Mouse (Mus musculus) heart, embryonic 10.5 days (tissue): ENCODE results near the gene Gpr146. TPM values are rescaled to one million over a fixed set of nuclear protein-coding genes. Genes with fewer than 3 reads are reported as not detected.
A peak's percentile ranks its signal among the peaks of the same experiment; 100 is the strongest.
"Not testable (repeated sequence)": the region's sequence is repeated elsewhere in the genome, so short reads cannot be mapped to it uniquely, and the experiment has no call there.

Experiments used
- DNase-seq: peaks from one replicate; pipeline ENCODE4 v3.0.0-alpha.2; 2017; ENCODE audit warnings: low spot score
- H3K27ac ChIP-seq: fragments of 300-500 bp; sonication (generic); 2 replicates; pipeline ENCODE4 v1.5.1; 2016; ENCODE audit warnings: mild to moderate bottlenecking
- H3K27me3 ChIP-seq: fragments of 300-500 bp; sonication (generic); 2 replicates; pipeline ENCODE4 v1.6.1; 2016; ENCODE audit warnings: mild to moderate bottlenecking; ENCODE audit not compliant: poor library complexity, insufficient read depth, severe bottlenecking
- H3K36me3 ChIP-seq: fragments of 300-500 bp; sonication (generic); 2 replicates; pipeline ENCODE4 v1.6.1; 2016; ENCODE audit warnings: mild to moderate bottlenecking, moderate library complexity
- H3K4me1 ChIP-seq: fragments of 300-500 bp; sonication (generic); 2 replicates; pipeline ENCODE4 v1.6.1; 2016; ENCODE audit warnings: mild to moderate bottlenecking
- H3K4me3 ChIP-seq: fragments of 300-500 bp; sonication (generic); 2 replicates; pipeline ENCODE4 v1.5.1; 2016; ENCODE audit warnings: mild to moderate bottlenecking, moderate library complexity
- H3K9me3 ChIP-seq: fragments of 300-500 bp; sonication (generic); 2 replicates; pipeline ENCODE4 v1.6.1; 2016; ENCODE audit warnings: mild to moderate bottlenecking, moderate library complexity
- WGBS: fragments of 180-500 bp; shearing (Covaris S2); methylation state at CpG from one replicate; pipeline ENCODE4 v1.1.7; 2016; 5-methylcytosine and 5-hydroxymethylcytosine counted together
- polyA plus RNA-seq: library from polyadenylated mRNA; unstranded; fragments of >200 nt; fragmentation: Nextera tagmentation; extraction: Ambion mirVana; gene quantifications from 2 replicates; pipeline ENCODE4 v1.2.1, GENCODE M21; 2016

The Gpr146 gene
- polyA plus RNA-seq, result 5.6 and 5.7 TPM in 2 replicates

- H3K36me3 ChIP-seq, result no peaks in the 10 kb centered on the region
- 25% methylated on average over 18 of the region's 18 CpGs for WGBS
- peaks cover 94% of the 10 kb centered on the region for H3K4me1 ChIP-seq
- peak within 1 kb of the TSS; percentile 91 for H3K27ac ChIP-seq
- H3K9me3 ChIP-seq, result no peaks in the 10 kb centered on the region
- DNase-seq, result no peak
- H3K27me3 ChIP-seq, result no peaks in the 10 kb centered on the region
- peak within 1 kb of the TSS; percentile 82; the same call in 1 of the 2 replicates for H3K4me3 ChIP-seq
Measured at GRCm38 (mm10) chr5:139377468-139378270, at the start of gene Gpr146. Gpr146 (plus strand) TSS chr5:139377697.

DNA sequence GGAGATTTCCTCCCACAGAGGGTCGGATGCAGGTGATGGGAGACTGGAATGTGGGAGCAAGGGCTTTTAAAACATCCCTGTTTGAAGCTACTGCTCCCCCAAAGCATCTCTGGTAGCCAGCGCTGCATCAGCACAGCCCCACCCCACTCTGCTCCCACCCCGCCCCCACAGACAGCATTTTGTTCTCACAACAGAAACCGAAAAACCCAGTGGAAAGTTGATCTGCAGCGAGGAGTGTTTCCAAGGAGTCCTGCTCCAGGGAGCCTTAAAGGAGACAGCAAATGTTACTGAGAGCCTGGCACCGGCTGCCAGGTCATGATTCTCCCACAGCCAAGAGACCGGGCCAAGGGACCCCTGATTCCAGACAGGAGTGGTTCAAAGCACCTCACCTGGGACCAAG lies 46.7 kb upstream of the Gpr146 start:
- H3K9me3 ChIP-seq, result no peaks in the 10 kb centered on the region
- WGBS, result 66% methylated on average over 7 of the region's 7 CpGs

GRCm38 (mm10) chr5:139331742-139332141 lies 45.8 kb upstream of the Gpr146 start:
- Histone ChIP-seq H3K4me3 (no peak overlapping the region), H3K9me3 (no peaks in the 10 kb centered on the region), H3K27ac (no peak overlapping the region), H3K36me3 (peaks cover 21% of the 10 kb centered on the region), H3K27me3 (peaks cover 77% of the 10 kb centered on the region), H3K4me1 (peaks cover 15% of the 10 kb centered on the region)
- 23% methylated on average over 8 of the region's 8 CpGs for WGBS
- peak; percentile 86 for DNase-seq

More for the DNA sequence above, 46.7 kb upstream of the Gpr146 start:
- H3K4me3 ChIP-seq, result no peak overlapping the region
- DNase-seq, result no peak
- peaks cover 15% of the 10 kb centered on the region for H3K4me1 ChIP-seq
- H3K27ac ChIP-seq, result no peak overlapping the region
- peaks cover 81% of the 10 kb centered on the region for H3K27me3 ChIP-seq
- H3K36me3 ChIP-seq, result peaks cover 13% of the 10 kb centered on the region

DNA sequence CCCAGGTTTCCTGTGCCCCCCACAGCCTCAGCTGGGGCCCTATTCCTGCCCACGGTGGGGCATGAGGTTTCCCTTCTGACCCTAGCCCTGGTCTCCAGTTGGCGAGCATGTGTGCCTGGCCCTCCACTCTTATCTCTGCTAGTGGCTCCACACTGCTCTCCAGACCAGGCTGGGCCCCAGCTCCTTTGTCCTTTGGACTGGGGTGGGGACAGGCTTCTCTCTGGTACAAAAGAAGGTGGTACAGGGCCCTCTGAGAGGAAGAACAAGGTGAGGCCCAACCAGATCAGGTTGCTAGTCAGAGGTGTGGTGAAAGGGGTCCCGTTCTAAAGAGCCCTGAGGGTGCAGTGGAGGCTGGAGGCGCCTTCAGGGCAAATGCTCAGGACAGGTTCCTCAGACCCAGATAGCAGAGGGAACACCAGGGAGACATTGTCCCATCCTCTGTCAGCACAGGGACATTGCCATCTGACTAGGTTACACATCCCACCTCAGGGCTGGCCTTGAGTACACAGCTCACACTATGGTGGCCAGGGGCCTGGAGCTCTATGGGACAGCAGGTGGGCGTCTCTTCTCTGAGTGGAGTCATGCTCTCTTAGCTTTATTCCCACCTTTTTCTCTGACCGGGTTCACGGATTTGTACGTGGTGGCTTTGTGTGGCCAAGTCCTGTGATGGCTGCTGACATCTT lies 44.8 kb upstream of the Gpr146 start:
- Histone ChIP-seq H3K4me1 (peaks cover 22% of the 10 kb centered on the region), H3K9me3 (no peaks in the 10 kb centered on the region), H3K27me3 (peaks cover 67% of the 10 kb centered on the region), H3K36me3 (peaks cover 29% of the 10 kb centered on the region), H3K4me3 (no peak overlapping the region), H3K27ac (peak overlapping the region; percentile 49)
- WGBS, result 69% methylated on average over 8 of the region's 8 CpGs
- no peak for DNase-seq

- peaks cover 60% of the 10 kb centered on the region for H3K27me3 ChIP-seq
- 86% methylated on average over 16 of the region's 16 CpGs for WGBS
- no peak for DNase-seq
- no peak overlapping the region for H3K4me3 ChIP-seq
- H3K36me3 ChIP-seq, result peaks cover 34% of the 10 kb centered on the region
- H3K27ac ChIP-seq, result 0 out of 2 replicates have a peak overlapping the region, but pooled peaks have one; percentile 49
- H3K4me1 ChIP-seq, result peaks cover 29% of the 10 kb centered on the region
- no peaks in the 10 kb centered on the region for H3K9me3 ChIP-seq
Measured at GRCm38 (mm10) chr5:139333301-139334013, 44.0 kb upstream of the Gpr146 start.

DNA sequence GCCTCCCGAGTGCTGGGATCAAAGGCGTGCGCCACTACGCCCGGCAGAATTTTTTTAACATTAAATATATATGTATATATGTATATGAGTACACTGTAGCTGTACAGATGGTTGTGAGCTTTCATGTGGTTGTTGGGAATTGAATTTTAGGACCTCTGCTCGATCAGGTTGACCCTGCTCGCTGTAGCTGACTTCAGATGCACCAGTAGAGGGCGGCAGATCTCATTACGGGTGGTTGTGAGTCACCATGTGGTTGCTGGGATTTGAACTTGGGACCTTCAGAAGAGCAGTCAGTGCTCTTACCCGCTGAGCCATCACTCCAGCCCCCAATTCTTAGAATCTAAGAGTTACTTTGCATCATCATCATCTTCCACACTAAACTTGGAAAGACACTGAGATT lies 43.1 kb upstream of the Gpr146 start:
- Histone ChIP-seq H3K27me3 (peaks cover 54% of the 10 kb centered on the region), H3K36me3 (peaks cover 43% of the 10 kb centered on the region), H3K4me1 (peaks cover 39% of the 10 kb centered on the region)
- not testable (repeated sequence) for H3K4me3 ChIP-seq, H3K9me3 ChIP-seq, DNase-seq, H3K27ac ChIP-seq
- 82% methylated on average over 10 of the region's 10 CpGs for WGBS

- DNase-seq, result no peak
- Histone ChIP-seq H3K9me3 (no peaks in the 10 kb centered on the region), H3K27ac (no peak overlapping the region), H3K4me3 (no peak overlapping the region), H3K36me3 (peaks cover 56% of the 10 kb centered on the region), H3K27me3 (peaks cover 42% of the 10 kb centered on the region), H3K4me1 (peaks cover 48% of the 10 kb centered on the region)
- WGBS, result 90% methylated on average over 4 of the region's 4 CpGs
Measured at GRCm38 (mm10) chr5:139335634-139336033, 41.9 kb upstream of the Gpr146 start.

DNA sequence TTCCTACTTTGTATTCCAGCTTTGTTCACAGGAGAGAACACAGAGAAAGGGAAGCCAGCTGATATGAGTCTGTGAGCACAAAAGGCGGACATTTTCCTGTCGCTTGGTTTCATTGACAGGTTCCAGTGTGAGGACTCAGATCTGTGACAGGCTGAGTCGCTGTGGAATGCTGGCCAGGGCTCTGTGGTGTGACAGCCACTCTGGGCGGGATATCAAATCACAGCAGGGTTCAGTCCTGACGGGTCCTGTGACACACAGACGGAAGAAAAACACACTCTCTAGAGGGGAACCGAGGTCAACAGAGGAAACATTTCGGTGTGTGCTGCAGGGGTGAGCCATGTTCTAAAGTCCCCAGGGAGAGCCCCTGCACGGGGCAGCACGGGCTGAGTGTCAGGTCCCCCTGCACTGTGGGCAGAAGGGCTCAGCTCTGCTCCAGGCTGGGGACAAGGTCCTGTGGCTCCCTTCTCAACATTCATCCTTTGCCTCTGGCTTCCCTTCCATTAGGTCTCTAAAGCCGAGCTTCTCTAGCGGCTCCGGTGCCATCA lies 39.6 kb upstream of the Gpr146 start:
- Histone ChIP-seq H3K27me3 (peaks cover 23% of the 10 kb centered on the region), H3K36me3 (peaks cover 75% of the 10 kb centered on the region), H3K27ac (peak overlapping the region; percentile 53; the same call in 1 of the 2 replicates), H3K4me3 (no peak overlapping the region), H3K9me3 (no peaks in the 10 kb centered on the region), H3K4me1 (peaks cover 36% of the 10 kb centered on the region)
- DNase-seq, result peak; percentile 88
- WGBS, result 33% methylated on average over 13 of the region's 13 CpGs

GRCm38 (mm10) chr5:139338403-139338802 lies 39.1 kb upstream of the Gpr146 start:
- Histone ChIP-seq H3K9me3 (no peaks in the 10 kb centered on the region), H3K4me1 (peaks cover 34% of the 10 kb centered on the region), H3K4me3 (no peak overlapping the region), H3K27me3 (peaks cover 18% of the 10 kb centered on the region), H3K36me3 (peaks cover 76% of the 10 kb centered on the region), H3K27ac (peak overlapping the region; percentile 53; the same call in 1 of the 2 replicates)
- WGBS, result 74% methylated on average over 3 of the region's 3 CpGs
- no peak for DNase-seq

DNA sequence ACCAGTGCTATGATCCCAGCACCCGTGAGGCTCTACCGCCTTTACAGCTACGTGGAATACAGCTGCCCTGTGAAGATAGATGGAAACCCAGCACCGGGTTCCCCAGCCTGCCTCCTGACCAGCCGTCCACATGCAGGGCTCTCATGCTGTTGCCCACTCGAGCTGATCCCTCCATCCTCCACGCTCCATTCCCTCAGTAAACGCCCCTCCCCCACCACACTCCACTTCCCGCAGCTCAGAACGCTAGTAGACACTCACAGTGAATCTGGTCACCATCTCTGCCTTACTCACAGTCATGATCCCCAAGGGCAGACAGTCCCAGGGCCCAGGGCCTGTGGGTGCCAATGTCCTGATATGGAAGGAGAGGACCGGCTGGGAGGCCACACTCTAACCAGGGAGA lies 38.6 kb upstream of the Gpr146 start:
- Histone ChIP-seq H3K27me3 (peaks cover 15% of the 10 kb centered on the region), H3K36me3 (peaks cover 76% of the 10 kb centered on the region), H3K4me3 (no peak overlapping the region), H3K27ac (0 out of 2 replicates have a peak overlapping the region, but pooled peaks have one; percentile 53), H3K9me3 (no peaks in the 10 kb centered on the region), H3K4me1 (peaks cover 38% of the 10 kb centered on the region)
- DNase-seq, result no peak
- 77% methylated on average over 11 of the region's 11 CpGs for WGBS

GRCm38 (mm10) chr5:139344021-139344686 lies 33.3 kb upstream of the Gpr146 start:
- Histone ChIP-seq H3K9me3 (no peaks in the 10 kb centered on the region), H3K36me3 (peaks cover 35% of the 10 kb centered on the region), H3K27ac (peak overlapping the region; percentile 92), H3K4me3 (peak overlapping the region; percentile 90), H3K27me3 (peaks cover 27% of the 10 kb centered on the region), H3K4me1 (peaks cover 37% of the 10 kb centered on the region)
- DNase-seq, result peak; percentile 91
- 5% methylated on average over 12 of the region's 12 CpGs for WGBS
